Comparison of ENCODE assay signal across 24 mouse cellular contexts in the genomic region with DNA sequence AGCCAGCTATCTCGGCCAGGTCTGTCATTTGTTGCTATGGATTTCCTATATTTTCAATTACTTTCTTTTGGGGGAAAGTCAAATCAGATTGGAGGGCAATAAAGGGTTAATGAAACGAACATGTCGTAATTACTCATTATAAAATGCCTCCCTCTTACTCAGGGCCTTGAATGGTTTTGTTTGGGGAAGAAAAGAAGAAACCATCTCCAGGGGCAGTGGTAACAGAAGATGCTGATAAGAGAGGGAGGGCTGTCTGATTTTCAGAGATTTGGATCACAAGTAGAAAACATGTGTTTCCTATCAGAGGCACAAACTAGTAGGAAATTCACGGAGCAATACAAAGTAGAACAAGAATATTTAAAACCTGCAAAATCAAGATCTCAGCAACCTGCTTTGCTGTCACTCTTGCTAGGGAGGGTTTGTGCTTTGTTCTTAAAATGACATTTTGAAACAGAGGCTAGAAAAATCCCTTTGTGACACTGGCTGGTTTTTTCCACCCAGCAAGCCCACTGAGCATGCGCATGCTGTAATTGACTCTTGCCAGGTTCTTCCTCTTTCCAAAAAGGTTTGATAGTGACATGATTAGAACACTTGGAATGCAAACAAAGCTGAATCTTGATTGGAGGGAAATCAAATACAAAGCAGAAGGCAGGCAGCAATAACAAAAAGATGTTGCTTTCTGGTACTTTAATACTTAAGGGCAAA.
DNase-seq lines count a peak whose midpoint lies in the region; ATAC-seq and TF ChIP-seq lines count a peak whose summit lies in the region.
"Had no signal": no experiment of that assay in that cellular context is flagged by ENCODE, and none has a peak within 500 bp of the region (broad histone marks: within the 10 kb centered on the region; RNA-seq: fewer than 3 reads in every experiment).

No protein-coding gene starts in this region.

- H3K4me3 ChIP-seq in cerebellum, adult 2 months (replicated peaks; ENCODE audit: insufficient read depth, low read depth, low read length) = no peak overlapping the region
- peak overlapping the region; percentile 28 for H3K4me3 ChIP-seq in forebrain, embryonic 16.5 days (replicated peaks; ENCODE audit: low read length)
- H3K4me3 ChIP-seq in forebrain, embryonic 11.5 days (ENCODE audit: low read depth, low read length) = no peak overlapping the region
- H3K4me3 ChIP-seq: heart, adult 2 months; heart, embryonic 13.5 days; left cerebral cortex, adult 2 months; limb, embryonic 15.5 days had no signal

- no peaks in the 10 kb centered on the region for H3K36me3 ChIP-seq in forebrain, embryonic 16.5 days (ENCODE audit: control insufficient read depth, insufficient read depth)
- no peaks in the 10 kb centered on the region for H3K36me3 ChIP-seq in forebrain, embryonic 11.5 days (ENCODE audit: control insufficient read depth, insufficient read depth, low read length)
- H3K36me3 ChIP-seq: heart, embryonic 13.5 days; limb, embryonic 15.5 days had no signal

- peak; percentile 29 to 31 for DNase-seq in cerebellum, postnatal 10 days
- no peak for DNase-seq in cerebellum, adult 2 months
- DNase-seq in forebrain, embryonic 11.5 days (ENCODE audit: low spot score) = no peak
- peak; percentile 19 to 35 for DNase-seq in layer of hippocampus, postnatal 10 days (ENCODE audit: low spot score in 2 of 2)
- no peak for DNase-seq in layer of hippocampus, postnatal 25 days (ENCODE audit: extremely low spot score in 1 of 2, low spot score in 1 of 2)
- peak; percentile 34 for DNase-seq in brain, embryonic 18.5 days (ENCODE audit: low read depth, low spot score)
- DNase-seq in heart, postnatal 4 days = no peak
- DNase-seq: adrenal gland, postnatal 10 days; cerebellum, adult 9-11 months; gastrocnemius, postnatal 36 days; heart, adult 2 months; heart, postnatal 14 days; kidney, postnatal 25 days; lung, embryonic 14.5 days; thymus, adult 2 months; thymus, postnatal 4 days had no signal

- peak overlapping the region; percentile 19; the same call in 1 of the 2 replicates for H3K9ac ChIP-seq in forebrain, embryonic 16.5 days (replicated peaks; ENCODE audit: low read depth, low read length)
- no peak overlapping the region for H3K9ac ChIP-seq in forebrain, embryonic 11.5 days (ENCODE audit: low read length)
- H3K9ac ChIP-seq: heart, embryonic 13.5 days; limb, embryonic 15.5 days; liver, embryonic 14.5 days; lung, embryonic 14.5 days had no signal

- peak; percentile 73 for ATAC-seq in forebrain, embryonic 16.5 days
- ATAC-seq in forebrain, embryonic 11.5 days (replicated peaks; ENCODE audit: low FRiP score) = no peak
- ATAC-seq: activated CD4-positive, CD25-positive, alpha-beta regulatory T cell, adult 4 months; intestine, postnatal 0 days had no signal

- no peak for TF ChIP-seq CTCF in cerebellum, adult 2 months (IDR thresholded peaks at IDR 0.05; ENCODE audit: borderline replicate concordance, insufficient read depth, low read depth, low read length)

- no peaks in the 10 kb centered on the region for H3K27me3 ChIP-seq in cerebellum, adult 2 months (ENCODE audit: control insufficient read depth, insufficient read depth, low read length)
- H3K27me3 ChIP-seq in forebrain, embryonic 16.5 days (replicated peaks; ENCODE audit: control insufficient read depth, insufficient read depth, low read length) = no peaks in the 10 kb centered on the region
- H3K27me3 ChIP-seq in forebrain, embryonic 11.5 days (ENCODE audit: control insufficient read depth, insufficient read depth, low read length) = no peaks in the 10 kb centered on the region
- H3K27me3 ChIP-seq: heart, embryonic 13.5 days; limb, embryonic 15.5 days had no signal

- no peak overlapping the region for H3K27ac ChIP-seq in cerebellum, adult 2 months (ENCODE audit: insufficient read depth, low read length)
- H3K27ac ChIP-seq in forebrain, embryonic 16.5 days (ENCODE audit: low read length) = no peak overlapping the region
- no peak overlapping the region for H3K27ac ChIP-seq in forebrain, embryonic 11.5 days (ENCODE audit: low read depth, low read length)
- H3K27ac ChIP-seq: heart, adult 2 months; heart, embryonic 13.5 days; left cerebral cortex, adult 2 months; limb, embryonic 15.5 days; liver, embryonic 14.5 days; stomach, postnatal 0 days had no signal

- H3K4me2 ChIP-seq in forebrain, embryonic 16.5 days (ENCODE audit: low read length) = peak overlapping the region; percentile 27
- H3K4me2 ChIP-seq in forebrain, embryonic 11.5 days (ENCODE audit: low read depth, low read length, severe bottlenecking) = no peak overlapping the region
- H3K4me2 ChIP-seq: heart, embryonic 13.5 days; limb, embryonic 15.5 days; lung, embryonic 14.5 days had no signal

- WGBS in cerebellum, adult 2 months = 58% methylated on average over 5 of the region's 5 CpGs
- WGBS in forebrain, embryonic 16.5 days = 33% methylated on average over 5 of the region's 5 CpGs
- WGBS in forebrain, embryonic 11.5 days = 73% methylated on average over 5 of the region's 5 CpGs

- no peaks in the 10 kb centered on the region for H3K4me1 ChIP-seq in cerebellum, adult 2 months (ENCODE audit: control insufficient read depth, insufficient read depth, low read length)
- H3K4me1 ChIP-seq in forebrain, embryonic 16.5 days (replicated peaks; ENCODE audit: control insufficient read depth, insufficient read depth, low read length) = peaks cover 4% of the 10 kb centered on the region
- no peaks in the 10 kb centered on the region for H3K4me1 ChIP-seq in forebrain, embryonic 11.5 days (replicated peaks; ENCODE audit: control insufficient read depth, insufficient read depth, low read length)
- H3K4me1 ChIP-seq: heart, embryonic 13.5 days; limb, embryonic 15.5 days had no signal

- TF ChIP-seq POLR2A in cerebellum, adult 2 months (IDR thresholded peaks at IDR 0.05; ENCODE audit: borderline replicate concordance, insufficient read depth, low read length) = no peak

- H3K9me3 ChIP-seq in forebrain, embryonic 16.5 days (ENCODE audit: control insufficient read depth, low read length) = no peaks in the 10 kb centered on the region
- H3K9me3 ChIP-seq in forebrain, embryonic 11.5 days (ENCODE audit: control insufficient read depth, low read length) = no peaks in the 10 kb centered on the region
- H3K9me3 ChIP-seq: heart, embryonic 13.5 days; limb, embryonic 15.5 days had no signal

Comparison
In these comparisons a context has a peak if more than half of its experiments do, and no peak if none do; other contexts are left out.
1. DNase-seq: peak in cerebellum, postnatal 10 days (2 of 2), layer of hippocampus, postnatal 10 days (2 of 2) and brain, embryonic 18.5 days (single experiment); none in cerebellum, adult 2 months (0 of 2), forebrain, embryonic 11.5 days (single experiment), layer of hippocampus, postnatal 25 days (0 of 2) and heart, postnatal 4 days (single experiment).